Mouse (Mus musculus): ENCODE results near the gene 4931400O07Rik.

DNA sequence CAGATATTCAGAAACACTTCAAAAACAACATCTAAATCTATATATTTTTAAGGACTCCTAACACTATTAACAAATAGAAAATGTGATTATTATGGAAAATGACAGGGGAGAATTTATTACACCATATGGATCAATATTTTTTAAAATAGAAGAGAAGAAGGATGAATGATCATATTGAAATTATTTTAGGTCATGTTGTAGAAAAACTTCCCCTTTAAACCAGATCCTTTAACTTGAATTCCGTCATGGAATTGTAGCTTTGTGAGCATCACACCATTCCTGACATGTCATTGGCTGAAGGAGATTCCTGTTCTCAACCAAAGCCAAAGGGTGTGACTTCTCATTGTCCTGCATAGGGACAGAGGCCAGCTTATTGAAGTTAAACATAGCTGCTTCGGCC, at the start of gene 4931400O07Rik:
- TF ChIP-seq CTCF (IDR thresholded peaks at IDR 0.05; ENCODE audit: control insufficient read depth, insufficient read depth, low read length) (no peak), POLR2A (IDR thresholded peaks at IDR 0.05; ENCODE audit: borderline replicate concordance, control insufficient read depth, low read depth, low read length) (no peak)
